Mouse (Mus musculus) spleen, adult 2 months (tissue): ENCODE results near the gene Hoxd4. TPM values are rescaled to one million over a fixed set of nuclear protein-coding genes. Genes with fewer than 3 reads are reported as not detected.

Source experiments
- DNase-seq, 2 experiments: peaks; one replicate each; pipeline versions ENCODE4 v3.0.0 to v3.0.0-alpha.2; 2012 to 2021; ENCODE audit warnings: low spot score in 2 of 2, low read depth in 1 of 2
- H3K27ac ChIP-seq: fragments of 200-500 bp; 2 replicates; pipeline ENCODE4 v1.5.1; 2012; ENCODE audit warnings: low read length, inconsistent platforms; ENCODE audit not compliant: insufficient read depth
- H3K27me3 ChIP-seq: fragments of 200-500 bp; 2 replicates; pipeline ENCODE4 v1.6.1; 2012; ENCODE audit warnings: mild to moderate bottlenecking, moderate library complexity, low read length, inconsistent platforms; ENCODE audit not compliant: control insufficient read depth, insufficient read depth
- H3K36me3 ChIP-seq: fragments of 200-500 bp; 2 replicates; pipeline ENCODE4 v1.6.1; 2012; ENCODE audit warnings: mild to moderate bottlenecking, low read length, inconsistent platforms; ENCODE audit not compliant: control insufficient read depth, insufficient read depth
- H3K4me1 ChIP-seq: fragments of 200-500 bp; 2 replicates; pipeline ENCODE4 v1.6.1; 2011; ENCODE audit warnings: inconsistent platforms; ENCODE audit not compliant: control insufficient read depth, insufficient read depth, insufficient read length
- H3K4me3 ChIP-seq: fragments of 200-500 bp; 2 replicates; pipeline ENCODE4 v1.5.1; 2011; ENCODE audit warnings: mild to moderate bottlenecking, inconsistent platforms; ENCODE audit not compliant: insufficient read depth, insufficient read length; ENCODE audit errors: extremely low read depth
- CTCF ChIP-seq: fragments of 200-500 bp; IDR thresholded peaks from 2 replicates; pipeline ENCODE4 v1.5.1; 2011; ENCODE audit warnings: mild to moderate bottlenecking, inconsistent platforms; ENCODE audit not compliant: insufficient read depth, insufficient read length, insufficient replicate concordance; ENCODE audit errors: extremely low read depth
- POLR2A ChIP-seq: fragments of 200-500 bp; IDR thresholded peaks from 2 replicates; pipeline ENCODE4 v1.6.1; 2011; ENCODE audit warnings: low read depth, low read length, inconsistent platforms
- WGBS: fragments of 180-500 bp; shearing (Covaris S2); methylation state at CpG from one replicate; pipeline ENCODE4 v1.1.7; 2018; 5-methylcytosine and 5-hydroxymethylcytosine counted together
- polyA plus RNA-seq: library from polyadenylated mRNA; depleted of rRNA; stranded (reverse); fragments of >200 nt; gene quantifications from 2 replicates; pipeline ENCODE4 v1.2.3, GENCODE M21; 2012

The Hoxd4 gene
- polyA plus RNA-seq, 1 experiment, result 0.29 TPM

DNA sequence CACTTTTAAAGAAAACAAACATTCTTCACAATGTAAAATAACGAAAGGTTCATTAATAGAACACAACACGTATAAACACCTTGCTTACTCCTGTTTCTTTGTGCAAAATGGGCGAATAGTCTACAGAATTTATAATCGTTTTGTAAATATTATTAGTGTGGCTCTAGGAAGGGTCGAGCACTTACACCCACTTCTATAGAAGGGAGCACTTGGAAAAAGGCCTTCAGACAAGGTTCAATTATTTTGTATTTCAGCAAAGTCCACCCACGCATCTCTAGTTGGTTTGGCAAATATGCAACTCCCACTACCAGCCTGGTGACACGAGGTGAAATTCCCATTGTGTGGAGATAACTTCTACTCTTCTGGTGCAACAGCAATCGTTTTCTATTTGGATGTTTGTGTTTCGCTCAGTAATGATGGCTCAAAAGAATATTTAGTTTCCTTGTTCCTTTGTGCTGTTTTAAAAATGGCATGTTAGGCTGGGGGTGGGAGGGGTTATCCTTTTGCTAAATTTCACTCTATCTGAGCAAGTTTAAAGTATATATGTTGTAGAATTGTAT lies 36.8 kb downstream of the Hoxd4 start:
- H3K27ac ChIP-seq, result no peak overlapping the region
- TF ChIP-seq POLR2A (no peak), CTCF (no peak)
- WGBS, result 31% methylated on average over 9 of the region's 9 CpGs
- H3K4me1 ChIP-seq, result peaks cover 3% of the 10 kb centered on the region
- peaks cover 25% of the 10 kb centered on the region for H3K27me3 ChIP-seq
- no peaks in the 10 kb centered on the region for H3K36me3 ChIP-seq
- no peak overlapping the region for H3K4me3 ChIP-seq
- DNase-seq, result no peak

DNA sequence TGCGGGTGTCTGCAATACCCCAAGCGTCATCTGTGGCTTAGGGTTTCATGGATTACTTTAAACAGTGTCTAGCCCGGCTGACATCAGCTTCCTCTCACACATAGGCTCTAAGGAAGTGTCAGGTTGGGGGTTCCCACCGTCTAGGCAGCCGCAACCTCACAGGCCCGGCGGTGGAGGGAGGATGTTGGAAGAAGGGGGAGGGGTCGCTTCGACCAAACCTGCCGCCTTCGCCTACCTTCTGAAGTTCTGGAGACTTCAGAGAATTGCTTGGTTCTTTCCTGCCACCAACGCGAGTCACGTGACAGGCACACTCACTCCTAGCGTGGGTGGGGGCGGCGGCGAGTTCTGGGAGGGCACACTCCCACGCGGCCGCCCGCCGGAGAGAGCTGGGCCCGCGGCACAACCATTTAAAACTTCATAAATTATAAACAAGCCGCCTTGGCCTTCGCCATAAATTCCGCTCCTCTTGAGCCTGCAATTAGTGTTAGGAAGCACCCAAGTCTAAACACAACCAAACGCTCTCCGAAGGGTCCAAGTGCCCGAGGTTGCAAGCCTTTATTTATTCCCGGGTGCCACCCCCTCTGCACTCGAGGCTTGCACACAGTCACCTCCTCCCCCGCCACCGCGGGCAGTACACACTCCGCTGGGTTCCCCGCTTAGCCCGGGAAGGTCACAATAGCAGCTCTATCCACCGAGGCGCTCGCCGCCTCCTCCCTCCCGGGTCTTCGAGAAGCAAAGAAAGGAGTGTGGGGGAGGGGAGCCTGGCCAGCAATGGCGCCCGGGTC lies 37.8 kb downstream of the Hoxd4 start:
- Histone ChIP-seq H3K4me1 (peaks cover 3% of the 10 kb centered on the region), H3K27ac (no peak overlapping the region), H3K4me3 (no peak overlapping the region; the same call in 1 of the 2 replicates), H3K27me3 (peaks cover 25% of the 10 kb centered on the region), H3K36me3 (no peaks in the 10 kb centered on the region)
- no peak for DNase-seq
- WGBS, result 3% methylated on average over 47 of the region's 47 CpGs
- TF ChIP-seq CTCF (no peak), POLR2A (no peak)

DNA sequence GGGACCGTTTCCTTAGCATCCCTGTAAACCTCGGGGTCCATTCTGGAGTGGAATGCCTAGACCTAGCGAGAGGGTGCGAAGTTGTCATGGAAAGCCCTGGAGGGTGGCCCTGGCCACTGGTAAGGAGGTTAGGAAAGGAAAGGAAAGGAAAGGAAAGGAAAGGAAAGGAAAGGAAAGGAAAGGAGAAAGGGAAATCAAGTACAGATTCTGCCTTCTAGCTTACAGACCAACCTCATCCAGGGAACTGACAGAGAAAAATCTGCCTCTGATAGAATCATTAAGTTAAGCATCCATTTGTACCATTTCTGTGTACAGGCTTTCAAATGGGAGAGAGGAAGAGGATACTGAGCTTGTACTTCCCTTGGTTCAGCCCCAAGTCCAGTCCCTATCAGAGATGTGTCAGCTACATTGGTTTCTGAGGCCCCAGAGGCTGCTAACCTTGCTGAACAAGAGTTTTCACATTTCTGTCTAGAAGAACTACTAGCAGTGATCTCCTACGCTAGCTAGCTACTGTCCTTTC lies 39.1 kb downstream of the Hoxd4 start:
- no peak overlapping the region for H3K27ac ChIP-seq
- H3K27me3 ChIP-seq, result peaks cover 25% of the 10 kb centered on the region
- DNase-seq, result no peak
- TF ChIP-seq CTCF (no peak), POLR2A (no peak)
- peaks cover 3% of the 10 kb centered on the region for H3K4me1 ChIP-seq
- H3K4me3 ChIP-seq, result no peak overlapping the region
- H3K36me3 ChIP-seq, result no peaks in the 10 kb centered on the region
- 57% methylated on average over 5 of the region's 5 CpGs for WGBS

DNA sequence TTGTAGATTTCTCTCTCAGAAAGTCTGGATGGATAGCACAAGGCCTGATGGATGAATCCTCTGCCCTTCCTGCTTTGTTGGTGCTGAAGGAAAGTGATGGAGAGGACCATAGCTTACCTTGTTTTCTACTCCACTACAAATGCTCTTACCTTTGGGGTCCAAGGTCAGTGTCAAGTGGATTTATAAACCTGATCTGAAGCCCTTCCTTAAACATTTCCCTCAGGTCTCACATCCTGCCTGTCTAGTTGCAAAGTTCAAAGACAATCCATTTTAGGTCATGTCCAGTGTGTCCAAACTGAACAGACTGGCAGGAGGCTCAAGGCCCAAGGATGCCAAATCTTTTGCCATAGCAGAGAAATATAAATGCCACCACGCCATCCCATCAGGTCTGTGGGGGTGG lies 40.1 kb downstream of the Hoxd4 start:
- Histone ChIP-seq H3K27ac (no peak overlapping the region), H3K27me3 (peaks cover 16% of the 10 kb centered on the region), H3K4me1 (no peaks in the 10 kb centered on the region; the same call in 1 of the 2 replicates), H3K36me3 (no peaks in the 10 kb centered on the region), H3K4me3 (no peak overlapping the region)
- no peak for DNase-seq
- WGBS, result 76% methylated on average over 1 of the region's 1 CpGs
- TF ChIP-seq CTCF (no peak), POLR2A (no peak)

DNA sequence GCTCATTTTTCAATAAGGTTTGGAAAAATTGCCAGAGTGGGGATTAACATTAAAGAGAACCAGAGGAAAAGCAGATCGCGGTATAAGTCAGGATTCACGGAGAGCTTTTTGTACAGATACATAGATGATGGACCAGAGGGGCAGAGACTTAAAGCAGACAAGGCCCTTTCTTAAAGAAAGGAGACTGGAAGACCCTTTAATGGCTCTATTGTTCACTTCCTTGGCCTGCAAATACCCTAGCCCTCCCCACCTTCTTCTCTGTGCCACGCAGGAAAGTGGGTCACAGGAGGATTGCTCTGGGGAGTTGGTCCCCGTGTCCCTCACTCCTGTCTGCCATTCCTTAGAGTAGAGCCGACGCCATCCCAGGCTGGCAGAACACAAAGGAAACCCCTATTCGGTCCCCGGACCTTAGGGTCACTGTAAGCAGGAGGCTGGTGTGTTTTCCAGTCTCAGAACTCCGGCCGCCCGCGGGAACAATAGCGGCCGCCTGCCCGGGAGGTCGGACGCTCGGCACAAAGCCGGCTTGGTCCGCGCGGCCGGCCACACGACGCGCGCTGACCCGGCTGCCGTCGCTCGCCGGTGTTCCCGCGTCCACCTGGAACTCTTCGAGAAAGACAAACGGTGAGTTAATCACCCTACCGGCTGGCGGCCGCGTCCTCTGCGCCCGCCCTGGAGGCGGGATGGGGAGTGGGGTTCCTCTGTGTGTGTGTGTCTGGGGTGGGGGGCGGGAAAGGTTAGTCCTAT lies 40.9 kb downstream of the Hoxd4 start:
- TF ChIP-seq POLR2A (no peak), CTCF (no peak)
- no peak overlapping the region for H3K27ac ChIP-seq
- no peaks in the 10 kb centered on the region; the same call in 1 of the 2 replicates for H3K4me1 ChIP-seq
- DNase-seq, result no peak
- H3K27me3 ChIP-seq, result peaks cover 13% of the 10 kb centered on the region
- no peak overlapping the region for H3K4me3 ChIP-seq
- 6% methylated on average over 45 of the region's 45 CpGs for WGBS
- H3K36me3 ChIP-seq, result no peaks in the 10 kb centered on the region

DNA sequence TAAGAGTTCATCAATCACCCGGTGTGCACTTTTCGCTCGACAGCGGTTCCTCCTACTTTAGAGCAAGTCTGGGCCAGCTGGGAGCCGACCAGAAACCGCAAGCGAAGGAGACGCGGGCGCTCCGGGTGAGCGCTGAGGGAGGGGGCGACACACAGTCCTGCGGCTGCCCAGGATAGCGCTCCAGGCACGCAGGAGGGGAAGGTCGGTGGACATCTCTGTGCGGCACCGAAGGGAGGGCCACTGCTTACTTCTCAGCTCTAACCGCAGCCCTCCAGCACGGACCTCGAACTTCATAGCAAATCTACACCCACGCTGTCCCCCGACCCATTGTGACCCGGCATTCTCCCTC lies 41.4 kb downstream of the Hoxd4 start:
- Histone ChIP-seq H3K36me3 (no peaks in the 10 kb centered on the region), H3K27me3 (peaks cover 13% of the 10 kb centered on the region), H3K27ac (no peak overlapping the region), H3K4me3 (no peak overlapping the region), H3K4me1 (no peaks in the 10 kb centered on the region; the same call in 1 of the 2 replicates)
- 2% methylated on average over 25 of the region's 25 CpGs for WGBS
- no peak for DNase-seq
- no peak for TF ChIP-seq POLR2A
- TF ChIP-seq CTCF, result no peak

DNA sequence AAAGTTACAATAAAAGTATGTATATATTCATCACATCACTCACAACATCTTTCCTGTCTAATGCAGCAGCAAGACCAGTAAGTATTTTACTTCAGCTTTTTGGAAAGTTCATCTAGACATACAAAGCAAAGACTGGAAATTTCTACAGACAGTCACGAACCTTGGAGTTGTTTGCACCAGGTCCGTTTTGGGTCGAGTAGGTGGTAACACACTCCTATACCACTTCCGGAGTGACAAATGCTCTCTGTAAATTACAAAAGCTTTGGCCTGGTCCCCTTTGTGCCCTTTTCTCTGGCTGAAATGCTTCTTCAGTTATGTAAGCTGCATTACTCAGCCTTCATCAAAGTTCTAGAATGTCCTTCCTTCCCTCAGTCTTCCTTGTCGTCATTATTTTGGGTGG lies 42.0 kb downstream of the Hoxd4 start:
- Histone ChIP-seq H3K27me3 (peaks cover 15% of the 10 kb centered on the region), H3K36me3 (no peaks in the 10 kb centered on the region), H3K27ac (no peak overlapping the region), H3K4me3 (no peak overlapping the region), H3K4me1 (no peaks in the 10 kb centered on the region; the same call in 1 of the 2 replicates)
- no peak for TF ChIP-seq POLR2A
- no peak for TF ChIP-seq CTCF
- WGBS, result 15% methylated on average over 5 of the region's 5 CpGs
- DNase-seq, result no peak
